Comparison of ENCODE assay signal across 28 mouse cellular contexts in the genomic region with DNA sequence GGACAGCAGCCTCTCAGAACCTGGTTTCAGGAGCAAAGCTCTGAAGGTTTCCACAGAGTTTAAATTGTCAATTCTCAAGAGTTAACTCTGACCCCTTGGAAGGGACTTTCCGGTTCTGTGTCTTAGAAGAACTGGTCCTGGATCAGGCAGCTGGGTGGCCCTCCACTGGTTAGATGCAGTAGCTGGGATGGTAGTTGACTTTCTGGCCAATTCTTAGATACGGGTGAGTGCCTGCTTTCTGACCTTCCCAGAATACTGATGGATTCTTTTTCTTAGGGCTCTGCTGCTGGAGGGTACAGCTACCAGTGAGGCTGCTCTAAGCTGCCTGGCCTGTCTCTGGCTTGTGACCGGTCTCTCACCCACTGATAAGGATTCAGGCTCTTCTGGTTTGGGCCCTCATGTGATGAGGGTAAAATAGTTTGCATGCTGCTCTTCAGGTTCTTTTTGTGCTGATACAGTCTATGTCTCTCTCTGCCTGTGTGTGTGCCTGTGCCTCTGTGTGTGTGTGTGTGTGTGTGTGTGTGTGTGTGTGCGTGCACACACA. TPM values are rescaled to one million over a fixed set of nuclear protein-coding genes. Genes with fewer than 3 reads are reported as not detected.
DNase-seq lines count a peak whose midpoint lies in the region; ATAC-seq and TF ChIP-seq lines count a peak whose summit lies in the region.
"Had no signal": no experiment of that assay in that cellular context is flagged by ENCODE, and none has a peak within 500 bp of the region (broad histone marks: within the 10 kb centered on the region; RNA-seq: fewer than 3 reads in every experiment).

No protein-coding gene starts in this region.

- TF ChIP-seq CTCF in heart, adult 2 months (IDR thresholded peaks at IDR 0.05) = no peak

- WGBS in heart, adult 2 months = 66% methylated on average over 4 of the region's 4 CpGs
- 74% methylated on average over 4 of the region's 4 CpGs for WGBS in intestine, embryonic 14.5 days
- 75% methylated on average over 4 of the region's 4 CpGs for WGBS in intestine, embryonic 16.5 days

- intact Hi-C loops in heart, adult 2 months (cut with DNase I) = no loop called here

- no peak overlapping the region for H3K4me2 ChIP-seq in intestine, embryonic 14.5 days (ENCODE audit: low read length)
- no peak overlapping the region for H3K4me2 ChIP-seq in intestine, embryonic 16.5 days (ENCODE audit: low read depth, low read length)
- H3K4me2 ChIP-seq: embryonic facial prominence, embryonic 13.5 days; forebrain, embryonic 12.5 days; hindbrain, embryonic 12.5 days; limb, embryonic 13.5 days; liver, embryonic 12.5 days; midbrain, embryonic 11.5 days; stomach, embryonic 15.5 days had no signal

- no peaks in the 10 kb centered on the region; the same call in 1 of the 2 replicates for H3K36me3 ChIP-seq in heart, adult 2 months (ENCODE audit: control insufficient read depth, insufficient read depth, low read length)
- peaks cover 5% of the 10 kb centered on the region for H3K36me3 ChIP-seq in intestine, embryonic 14.5 days (ENCODE audit: control insufficient read depth, insufficient read depth, low read length)
- H3K36me3 ChIP-seq in intestine, embryonic 16.5 days (ENCODE audit: control insufficient read depth, insufficient read depth, low read length) = no peaks in the 10 kb centered on the region
- H3K36me3 ChIP-seq: hindbrain, embryonic 12.5 days; liver, embryonic 12.5 days; stomach, embryonic 15.5 days had no signal

- H3K9ac ChIP-seq in heart, adult 2 months (ENCODE audit: low read depth, low read length) = no peak overlapping the region
- no peak overlapping the region for H3K9ac ChIP-seq in intestine, embryonic 14.5 days (ENCODE audit: low read length)
- no peak overlapping the region for H3K9ac ChIP-seq in intestine, embryonic 16.5 days (ENCODE audit: low read depth, low read length)
- H3K9ac ChIP-seq: embryonic facial prominence, embryonic 13.5 days; forebrain, embryonic 12.5 days; hindbrain, embryonic 12.5 days; limb, embryonic 13.5 days; liver, embryonic 12.5 days; stomach, embryonic 15.5 days had no signal

- peak overlapping the region; percentile 61 for H3K27ac ChIP-seq in heart, adult 2 months
- no peak overlapping the region for H3K27ac ChIP-seq in intestine, embryonic 14.5 days (ENCODE audit: low read depth)
- no peak overlapping the region for H3K27ac ChIP-seq in intestine, embryonic 16.5 days (ENCODE audit: low read length)
- H3K27ac ChIP-seq: embryonic facial prominence, embryonic 13.5 days; forebrain, embryonic 12.5 days; hindbrain, embryonic 12.5 days; limb, embryonic 13.5 days; liver, embryonic 12.5 days; stomach, embryonic 15.5 days had no signal

- TF ChIP-seq EP300 in heart, adult 2 months (IDR thresholded peaks at IDR 0.05; ENCODE audit: insufficient read depth, low read depth, low read length) = 0 out of 2 replicates have a peak, but pooled peaks have one; percentile 11

- no peak for DNase-seq in heart, adult 2 months
- no peak for DNase-seq in heart, postnatal 4 days
- DNase-seq in intestine, embryonic 14.5 days (ENCODE audit: low spot score) = no peak
- DNase-seq in urinary bladder, postnatal 25 days (ENCODE audit: low spot score) = peak; percentile 50
- DNase-seq in urinary bladder, postnatal 10 days (ENCODE audit: low spot score) = no peak
- DNase-seq in thymus, postnatal 25 days = no peak
- no peak for DNase-seq in retina, postnatal 1 day
- DNase-seq: adrenal gland, postnatal 14 days; cerebellum, adult 2 months; cerebellum, postnatal 25 days; embryo, embryonic 11 days; layer of hippocampus, adult 9-11 months; lung, adult 18-20 months; lung, postnatal 10 days; right cerebral cortex, adult 18-20 months; right cerebral cortex, postnatal 4 days; thymus, adult 18-20 months; thymus, postnatal 4 days had no signal

- no peak for TF ChIP-seq POLR2A in heart, adult 2 months (IDR thresholded peaks at IDR 0.05; ENCODE audit: insufficient read depth, low read depth, low read length)

- 0 out of 2 replicates have a peak, but pooled peaks have one; percentile 17 for ATAC-seq in intestine, embryonic 14.5 days (replicated peaks; ENCODE audit: low FRiP score, low TSS enrichment, low read depth)
- no peak for ATAC-seq in intestine, embryonic 16.5 days
- ATAC-seq: CD4-positive, CD25-positive, alpha-beta regulatory T cell, adult 4 months; liver, embryonic 12.5 days had no signal

- H3K9me3 ChIP-seq in intestine, embryonic 14.5 days (ENCODE audit: control insufficient read depth, low read length) = no peaks in the 10 kb centered on the region
- no peaks in the 10 kb centered on the region for H3K9me3 ChIP-seq in intestine, embryonic 16.5 days (ENCODE audit: control insufficient read depth, low read length)
- H3K9me3 ChIP-seq: embryonic facial prominence, embryonic 13.5 days; forebrain, embryonic 12.5 days; hindbrain, embryonic 12.5 days; limb, embryonic 13.5 days; liver, embryonic 12.5 days; stomach, embryonic 15.5 days had no signal

- H3K4me1 ChIP-seq in heart, adult 2 months (ENCODE audit: control insufficient read depth, insufficient read depth, low read length) = peaks cover 4% of the 10 kb centered on the region; the same call in 1 of the 2 replicates
- H3K4me1 ChIP-seq in intestine, embryonic 14.5 days (replicated peaks; ENCODE audit: control insufficient read depth, insufficient read depth, low read length) = peaks cover 18% of the 10 kb centered on the region
- H3K4me1 ChIP-seq in intestine, embryonic 16.5 days (ENCODE audit: control insufficient read depth, insufficient read depth, low read length) = peaks cover 15% of the 10 kb centered on the region

- peaks cover 3% of the 10 kb centered on the region; the same call in 1 of the 2 replicates for H3K79me2 ChIP-seq in heart, adult 2 months (replicated peaks; ENCODE audit: control insufficient read depth, insufficient read depth, low read length)

- no peak overlapping the region for H3K4me3 ChIP-seq in heart, adult 2 months
- no peak overlapping the region for H3K4me3 ChIP-seq in intestine, embryonic 14.5 days (ENCODE audit: low read depth, low read length)
- H3K4me3 ChIP-seq in intestine, embryonic 16.5 days (ENCODE audit: low read length) = no peak overlapping the region
- H3K4me3 ChIP-seq: embryonic facial prominence, embryonic 13.5 days; erythroblast, embryonic 14.5 days; forebrain, embryonic 12.5 days; hindbrain, embryonic 12.5 days; limb, embryonic 13.5 days; liver, embryonic 12.5 days; stomach, embryonic 15.5 days had no signal

- no peaks in the 10 kb centered on the region for H3K27me3 ChIP-seq in heart, adult 2 months (ENCODE audit: control insufficient read depth, insufficient read depth, low read length)
- H3K27me3 ChIP-seq in intestine, embryonic 14.5 days (replicated peaks; ENCODE audit: control insufficient read depth, insufficient read depth, low read length) = no peaks in the 10 kb centered on the region
- H3K27me3 ChIP-seq in intestine, embryonic 16.5 days (replicated peaks; ENCODE audit: control insufficient read depth, insufficient read depth, low read length) = no peaks in the 10 kb centered on the region
- H3K27me3 ChIP-seq: embryonic facial prominence, embryonic 13.5 days; forebrain, embryonic 12.5 days; stomach, embryonic 15.5 days had no signal

RNA-seq across cellular contexts. Expression of a gene that starts 6.8 kb away (rescaled TPM):
- 10 to 100 TPM; 79.5 to 80.1 TPM for total RNA-seq in heart, adult 2 months (2021)
- 56.0 and 88.5 TPM in 2 replicates for polyA plus RNA-seq in heart, adult 2 months (2012; rRNA removed)
- 10 to 100 TPM; 85.5 to 97.3 TPM for total RNA-seq in heart, postnatal 4 days (2021)
- polyA plus RNA-seq in intestine, embryonic 14.5 days (2014; fragmentation: Nextera tagmentation; extraction: Ambion mirVana) = 23.2 and 26.4 TPM in 2 replicates
- polyA plus RNA-seq in intestine, embryonic 16.5 days (2015; fragmentation: Nextera tagmentation; extraction: Ambion mirVana) = 9.0 and 11.2 TPM in 2 replicates
